Mouse (Mus musculus): ENCODE data around the gene Gata3. TPM values are rescaled to one million over a fixed set of nuclear protein-coding genes. Genes with fewer than 3 reads are reported as not detected.

The Gata3 gene
- polyA plus RNA-seq (2016; fragmentation: Nextera tagmentation; extraction: Ambion mirVana) = 22.6 and 23.6 TPM in 2 replicates

DNA sequence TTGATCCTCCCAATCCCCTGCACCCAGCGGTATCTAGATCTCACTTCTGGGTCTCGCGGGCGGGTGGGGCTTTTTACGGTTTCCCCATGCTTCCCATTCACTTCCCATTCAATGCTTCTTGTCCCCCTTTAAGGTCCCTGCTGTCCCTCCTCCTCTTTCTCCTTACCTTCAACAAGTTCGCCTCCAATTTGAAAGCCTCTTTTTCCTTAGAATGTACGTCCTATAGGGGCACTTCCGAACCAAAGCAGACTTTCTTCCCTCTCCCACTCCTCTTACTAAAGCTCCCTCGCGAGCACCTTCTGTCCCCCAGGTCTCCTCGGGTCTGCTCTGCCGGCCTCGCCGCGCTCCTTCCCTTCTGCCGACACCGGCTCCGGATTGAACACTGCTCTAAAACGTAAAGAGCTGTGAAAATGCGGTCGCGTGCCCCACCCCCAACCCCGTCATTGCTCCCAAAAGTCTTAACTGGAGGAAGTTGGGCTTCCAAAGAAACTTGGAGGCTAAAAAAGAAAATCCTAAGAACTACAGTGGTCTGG, at the start of gene Gata3:
Gata3 (minus strand) TSS at position 384 of the 533 bp plus-strand sequence.
- H3K9ac ChIP-seq = no peak within 1 kb of the TSS
- under 1% methylated on average over 23 of the region's 23 CpGs for WGBS
- peaks cover 5% of the 10 kb centered on the region; the same call in 1 of the 2 replicates for H3K4me1 ChIP-seq
- no peaks in the 10 kb centered on the region for H3K36me3 ChIP-seq
- H3K9me3 ChIP-seq = no peaks in the 10 kb centered on the region
- peak within 1 kb of the TSS; percentile 25; the same call in 1 of the 2 replicates for H3K4me3 ChIP-seq
- peak within 1 kb of the TSS; percentile 42 for H3K4me2 ChIP-seq (replicated peaks)
- H3K27ac ChIP-seq = no peak within 1 kb of the TSS
- H3K27me3 ChIP-seq = peaks cover 88% of the 10 kb centered on the region
- ATAC-seq (ENCODE audit: insufficient number of reproducible peaks, insufficient read depth, low FRiP score, low TSS enrichment) = no peak

DNA sequence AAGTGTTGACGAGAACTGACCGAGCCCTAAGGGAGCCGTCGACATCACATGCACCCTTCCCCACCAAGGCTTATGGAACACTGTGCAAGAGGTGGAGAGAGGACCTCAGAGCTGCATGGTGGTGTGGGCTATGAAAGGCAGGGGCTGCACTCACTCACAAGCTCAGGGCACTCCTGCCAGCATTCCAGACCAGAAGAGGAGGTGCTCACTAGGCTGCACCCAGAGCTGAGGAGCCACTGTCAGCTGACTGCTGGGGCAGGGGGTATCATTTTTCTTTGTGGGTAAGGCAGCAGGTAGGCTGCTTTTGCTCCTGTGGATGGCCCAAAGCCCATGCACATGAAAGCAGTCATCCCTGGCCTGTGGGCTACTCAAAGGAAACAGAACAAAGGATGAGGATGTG, 49.4 kb upstream of the Gata3 start:
- no peak overlapping the region for H3K9ac ChIP-seq
- no peak for ATAC-seq (ENCODE audit: insufficient number of reproducible peaks, insufficient read depth, low FRiP score, low TSS enrichment)
- WGBS = 90% methylated on average over 4 of the region's 4 CpGs
- no peak overlapping the region for H3K4me2 ChIP-seq (replicated peaks)
- H3K27ac ChIP-seq = no peak overlapping the region
- no peaks in the 10 kb centered on the region for H3K9me3 ChIP-seq
- H3K27me3 ChIP-seq = no peaks in the 10 kb centered on the region
- H3K4me3 ChIP-seq = no peak overlapping the region
- H3K4me1 ChIP-seq = 0 out of 2 replicates have a peak, but pooled peaks cover 4% of the 10 kb centered on the region
- peaks cover 5% of the 10 kb centered on the region; the same call in 1 of the 2 replicates for H3K36me3 ChIP-seq

- Histone ChIP-seq H3K9ac (peak overlapping the region; percentile 40; the same call in 1 of the 2 replicates), H3K36me3 (peaks cover 5% of the 10 kb centered on the region; the same call in 1 of the 2 replicates), H3K27me3 (no peaks in the 10 kb centered on the region), H3K4me3 (no peak overlapping the region), H3K4me1 (0 out of 2 replicates have a peak, but pooled peaks cover 4% of the 10 kb centered on the region), H3K27ac (no peak overlapping the region), H3K4me2 (replicated peaks) (no peak overlapping the region), H3K9me3 (no peaks in the 10 kb centered on the region)
- no peak for ATAC-seq (ENCODE audit: insufficient number of reproducible peaks, insufficient read depth, low FRiP score, low TSS enrichment)
- WGBS = 13% methylated on average over 1 of the region's 1 CpGs
Observed at GRCm38 (mm10) chr2:9935965-9936364, 46.1 kb upstream of the Gata3 start.

GRCm38 (mm10) chr2:9926905-9927283, 37.1 kb upstream of the Gata3 start:
- H3K27me3 ChIP-seq = no peaks in the 10 kb centered on the region
- H3K4me2 ChIP-seq (replicated peaks) = no peak overlapping the region
- H3K9me3 ChIP-seq = no peaks in the 10 kb centered on the region
- WGBS = 82% methylated on average over 4 of the region's 4 CpGs
- 0 out of 2 replicates have a peak, but pooled peaks cover 6% of the 10 kb centered on the region for H3K36me3 ChIP-seq
- H3K27ac ChIP-seq = no peak overlapping the region
- no peaks in the 10 kb centered on the region for H3K4me1 ChIP-seq
- H3K9ac ChIP-seq = no peak overlapping the region
- ATAC-seq (ENCODE audit: insufficient number of reproducible peaks, insufficient read depth, low FRiP score, low TSS enrichment) = no peak
- H3K4me3 ChIP-seq = no peak overlapping the region

- H3K4me2 ChIP-seq (replicated peaks) = no peak overlapping the region
- H3K4me3 ChIP-seq = no peak overlapping the region
- H3K27me3 ChIP-seq = no peaks in the 10 kb centered on the region
- ATAC-seq (ENCODE audit: insufficient number of reproducible peaks, insufficient read depth, low FRiP score, low TSS enrichment) = no peak
- H3K9ac ChIP-seq = no peak overlapping the region
- H3K4me1 ChIP-seq = no peaks in the 10 kb centered on the region
- 0 out of 2 replicates have a peak, but pooled peaks cover 6% of the 10 kb centered on the region for H3K36me3 ChIP-seq
- WGBS = 39% methylated on average over 7 of the region's 7 CpGs
- H3K27ac ChIP-seq = 0 out of 2 replicates have a peak overlapping the region, but pooled peaks have one; percentile 37
- H3K9me3 ChIP-seq = no peaks in the 10 kb centered on the region
Observed at GRCm38 (mm10) chr2:9926194-9926904, 36.5 kb upstream of the Gata3 start.

DNA sequence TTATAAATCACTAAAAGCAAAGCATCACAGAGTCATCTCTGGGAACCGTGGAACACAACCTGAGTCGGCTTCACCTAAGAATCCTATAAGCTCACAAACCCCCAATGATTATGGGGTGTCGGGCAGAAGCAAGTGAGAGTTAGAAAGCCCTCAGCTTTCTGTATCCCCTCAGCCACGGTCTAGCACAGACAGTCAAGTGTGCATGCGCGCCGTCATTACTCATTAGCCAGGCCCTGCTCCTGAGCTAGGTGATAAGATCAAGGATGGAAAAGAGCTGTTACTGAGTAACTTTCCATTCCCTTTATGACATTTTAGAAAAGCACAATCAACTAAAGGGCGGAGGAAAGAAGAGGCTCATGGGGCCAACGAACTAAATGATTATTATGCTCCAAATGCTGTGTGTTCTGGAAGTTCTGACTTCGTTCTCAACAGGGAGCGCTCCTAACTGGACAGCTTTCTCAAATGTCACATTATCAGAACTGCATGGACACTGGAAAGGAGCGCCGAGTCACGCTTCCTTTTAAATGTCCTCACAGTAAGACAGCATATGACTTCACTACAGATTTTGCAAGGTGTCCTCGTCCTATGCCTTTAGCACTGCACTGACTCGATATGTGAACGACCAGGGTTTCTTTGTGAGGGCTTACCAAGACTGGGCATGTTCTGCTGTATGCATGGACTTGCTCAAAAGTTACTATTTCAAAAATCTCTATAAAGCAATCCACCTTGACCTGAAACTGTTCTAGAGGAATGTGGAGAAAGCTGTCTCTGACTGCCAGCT, 29.0 kb upstream of the Gata3 start:
- peaks cover 15% of the 10 kb centered on the region for H3K36me3 ChIP-seq

DNA sequence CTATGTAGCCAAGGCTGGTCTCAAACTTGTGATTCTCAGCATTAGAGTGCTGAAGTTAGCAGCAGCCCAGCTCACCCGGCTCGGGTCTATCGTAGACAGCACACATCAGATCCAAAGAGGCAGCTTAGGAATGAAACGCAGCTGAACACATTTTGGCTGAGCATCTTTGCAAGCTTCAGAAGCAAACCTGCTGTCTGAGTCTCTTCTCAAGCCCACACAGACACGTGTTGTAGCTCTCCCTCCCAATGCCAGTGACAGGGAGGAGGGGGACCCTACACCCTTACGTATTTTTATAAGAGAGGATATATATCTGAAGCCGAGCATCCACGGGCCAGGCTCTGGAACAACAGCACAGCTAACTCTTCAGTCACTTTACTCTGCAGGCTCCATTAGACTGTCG, 27.8 kb upstream of the Gata3 start:
- H3K36me3 ChIP-seq = peaks cover 10% of the 10 kb centered on the region
- ATAC-seq (ENCODE audit: insufficient number of reproducible peaks, insufficient read depth, low FRiP score, low TSS enrichment) = no peak
- H3K9me3 ChIP-seq = no peaks in the 10 kb centered on the region
- no peak overlapping the region for H3K9ac ChIP-seq
- no peak overlapping the region for H3K4me3 ChIP-seq
- no peak overlapping the region for H3K4me2 ChIP-seq (replicated peaks)
- no peaks in the 10 kb centered on the region for H3K4me1 ChIP-seq
- no peaks in the 10 kb centered on the region for H3K27me3 ChIP-seq
- H3K27ac ChIP-seq = no peak overlapping the region
- WGBS = 91% methylated on average over 9 of the region's 9 CpGs

More for the DNA sequence above, 29.0 kb upstream of the Gata3 start:
- Histone ChIP-seq H3K27ac (no peak overlapping the region), H3K4me1 (no peaks in the 10 kb centered on the region), H3K4me2 (replicated peaks) (no peak overlapping the region), H3K4me3 (no peak overlapping the region), H3K27me3 (no peaks in the 10 kb centered on the region), H3K9me3 (no peaks in the 10 kb centered on the region), H3K9ac (no peak overlapping the region)
- ATAC-seq (ENCODE audit: insufficient number of reproducible peaks, insufficient read depth, low FRiP score, low TSS enrichment) = no peak
- WGBS = 87% methylated on average over 17 of the region's 17 CpGs

DNA sequence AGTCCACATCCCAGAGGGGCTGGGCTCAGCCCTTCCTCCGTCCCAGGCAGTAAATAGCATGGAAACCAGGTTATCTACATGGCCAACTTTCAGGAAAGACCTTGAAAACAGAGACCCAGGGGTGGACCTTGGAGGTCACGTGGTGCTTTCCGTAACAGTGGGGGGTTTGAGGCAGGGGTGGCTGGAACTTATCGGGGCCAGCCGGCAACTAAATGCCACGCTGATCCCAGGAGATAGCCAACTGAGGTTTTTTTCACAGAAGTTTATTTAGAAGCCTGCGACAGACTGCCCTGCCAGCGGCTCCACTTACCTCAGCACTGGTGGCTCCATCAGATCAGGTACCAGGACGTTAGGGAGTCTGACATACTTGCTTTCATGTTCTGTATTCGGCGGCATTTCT, 16.2 kb upstream of the Gata3 start:
- Histone ChIP-seq H3K4me2 (replicated peaks) (peak overlapping the region; percentile 48), H3K27me3 (no peaks in the 10 kb centered on the region), H3K9ac (0 out of 2 replicates have a peak overlapping the region, but pooled peaks have one; percentile 10), H3K27ac (no peak overlapping the region), H3K36me3 (no peaks in the 10 kb centered on the region), H3K4me3 (peak overlapping the region; percentile 22), H3K9me3 (no peaks in the 10 kb centered on the region), H3K4me1 (0 out of 2 replicates have a peak, but pooled peaks cover 6% of the 10 kb centered on the region)
- WGBS = 6% methylated on average over 11 of the region's 11 CpGs
- 0 out of 2 replicates have a peak, but pooled peaks have one; percentile 15 for ATAC-seq (ENCODE audit: insufficient number of reproducible peaks, insufficient read depth, low FRiP score, low TSS enrichment)

- Histone ChIP-seq H3K36me3 (no peaks in the 10 kb centered on the region), H3K27me3 (peaks cover 9% of the 10 kb centered on the region), H3K4me2 (replicated peaks) (no peak overlapping the region), H3K9ac (no peak overlapping the region), H3K9me3 (no peaks in the 10 kb centered on the region), H3K27ac (no peak overlapping the region), H3K4me3 (no peak overlapping the region), H3K4me1 (0 out of 2 replicates have a peak, but pooled peaks cover 6% of the 10 kb centered on the region)
- WGBS = 69% methylated on average over 14 of the region's 14 CpGs
- no peak for ATAC-seq (ENCODE audit: insufficient number of reproducible peaks, insufficient read depth, low FRiP score, low TSS enrichment)
Observed at GRCm38 (mm10) chr2:9903854-9904560, 14.2 kb upstream of the Gata3 start.

GRCm38 (mm10) chr2:9897846-9898245, 8.0 kb upstream of the Gata3 start:
- Histone ChIP-seq H3K27ac (no peak overlapping the region), H3K4me3 (no peak overlapping the region), H3K9me3 (no peaks in the 10 kb centered on the region), H3K4me1 (peaks cover 9% of the 10 kb centered on the region; the same call in 1 of the 2 replicates), H3K27me3 (peaks cover 70% of the 10 kb centered on the region), H3K4me2 (replicated peaks) (no peak overlapping the region), H3K36me3 (no peaks in the 10 kb centered on the region), H3K9ac (no peak overlapping the region)
- 7% methylated on average over 8 of the region's 8 CpGs for WGBS
- ATAC-seq (ENCODE audit: insufficient number of reproducible peaks, insufficient read depth, low FRiP score, low TSS enrichment) = no peak

All from embryonic facial prominence, embryonic 12.5 days (tissue).